Mouse (Mus musculus) kidney, postnatal 0 days (tissue): ENCODE results near the gene Mpv17l2. TPM values are rescaled to one million over a fixed set of nuclear protein-coding genes. Genes with fewer than 3 reads are reported as not detected.

ENCODE experiments used
- ATAC-seq: fragments of 200-750 bp; cut with Nextera tagmentation; replicated peaks from 2 replicates; pipeline ENCODE4 v1.8.0; 2017; ENCODE audit warnings: low read depth, moderate number of reproducible peaks, moderate TSS enrichment, moderate library complexity; ENCODE audit not compliant: low FRiP score
- DNase-seq: peaks from one replicate; pipeline ENCODE4 v3.0.0-alpha.2; 2016; ENCODE audit warnings: low spot score
- H3K27ac ChIP-seq: fragments of 300-500 bp; sonication (generic); 2 replicates; pipeline ENCODE4 v1.5.1; 2014; ENCODE audit warnings: mild to moderate bottlenecking
- H3K27me3 ChIP-seq: fragments of 300-500 bp; sonication (generic); 2 replicates; pipeline ENCODE4 v1.6.1; 2014; ENCODE audit warnings: low read length, mixed read lengths; ENCODE audit not compliant: insufficient read depth
- H3K36me3 ChIP-seq: fragments of 300-500 bp; sonication (generic); 2 replicates; pipeline ENCODE4 v1.6.1; 2014; ENCODE audit warnings: low read length, mixed read lengths; ENCODE audit not compliant: insufficient read depth
- H3K4me1 ChIP-seq: fragments of 300-500 bp; sonication (generic); replicated peaks from 2 replicates; pipeline ENCODE4 v1.6.1; 2014; ENCODE audit warnings: antibody characterized with exemption, low read length, mixed read lengths; ENCODE audit not compliant: insufficient read depth
- H3K4me2 ChIP-seq: fragments of 300-500 bp; sonication (generic); 2 replicates; pipeline ENCODE4 v1.6.1; 2014; ENCODE audit warnings: mild to moderate bottlenecking, low read length, moderate library complexity, mixed read lengths
- H3K4me3 ChIP-seq: fragments of 300-500 bp; sonication (generic); replicated peaks from 2 replicates; pipeline ENCODE4 v1.5.1; 2014; ENCODE audit warnings: low read depth, low read length
- H3K9ac ChIP-seq: fragments of 300-500 bp; sonication (generic); 2 replicates; pipeline ENCODE4 v1.6.1; 2014; ENCODE audit warnings: low read depth, low read length
- H3K9me3 ChIP-seq: fragments of 300-500 bp; sonication (generic); replicated peaks from 2 replicates; pipeline ENCODE4 v1.6.1; 2016; ENCODE audit warnings: low read length, inconsistent platforms, mixed read lengths
- CTCF ChIP-seq: IDR thresholded peaks from 2 replicates; pipeline ENCODE4 v1.5.1; 2016; ENCODE audit warnings: antibody characterized with exemption, low read depth, mild to moderate bottlenecking, moderate library complexity
- WGBS: fragments of 180-500 bp; shearing (Covaris S2); extraction: QIAGEN DNeasy Blood & Tissue Kit; methylation state at CpG from one replicate; pipeline ENCODE4 v1.1.7; 2014; 5-methylcytosine and 5-hydroxymethylcytosine counted together
- polyA plus RNA-seq: library from polyadenylated mRNA; unstranded; fragments of >200 nt; fragmentation: Nextera tagmentation; extraction: Ambion mirVana; gene quantifications from 2 replicates; pipeline ENCODE4 v1.2.1, GENCODE M21; 2015

The Mpv17l2 gene
- polyA plus RNA-seq, 1 experiment from 2014 or later = 78.2 TPM

GRCm38 (mm10) chr8:70741661-70742060 is 19.1 kb downstream of the Mpv17l2 start:
- H3K36me3 ChIP-seq = no peaks in the 10 kb centered on the region
- H3K4me1 ChIP-seq = 0 out of 2 replicates have a peak, but pooled peaks cover 20% of the 10 kb centered on the region
- no peak for ATAC-seq
- H3K4me2 ChIP-seq = no peak overlapping the region
- no peaks in the 10 kb centered on the region for H3K9me3 ChIP-seq
- H3K9ac ChIP-seq = no peak overlapping the region
- 0 out of 2 replicates have a peak, but pooled peaks cover 6% of the 10 kb centered on the region for H3K27me3 ChIP-seq
- 48% methylated on average over 5 of the region's 5 CpGs for WGBS
- no peak overlapping the region for H3K27ac ChIP-seq
- no peak for TF ChIP-seq CTCF
- DNase-seq = no peak
- H3K4me3 ChIP-seq = no peak overlapping the region

DNA sequence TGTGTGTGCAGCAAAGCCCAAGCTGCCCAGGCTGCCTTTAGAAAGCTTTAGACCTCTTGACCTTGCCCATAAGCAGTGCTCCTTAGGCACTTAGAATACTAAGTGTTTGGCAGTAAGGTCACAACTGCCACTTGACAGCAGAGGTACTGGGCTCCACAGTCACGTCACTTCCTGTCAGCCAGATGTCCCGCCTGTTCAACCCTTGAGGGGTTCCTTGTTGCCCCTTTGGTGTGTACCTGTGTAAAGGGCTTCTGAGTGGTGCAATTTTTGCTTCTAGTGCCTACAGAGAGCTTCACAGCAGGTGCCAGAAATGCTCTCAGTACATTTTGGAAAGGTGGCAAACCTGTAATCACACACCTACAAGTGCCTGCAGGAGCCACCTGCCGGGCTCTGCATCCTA is 22.5 kb downstream of the Mpv17l2 start:
- DNase-seq (no peak), ATAC-seq (no peak)
- H3K9ac ChIP-seq = no peak overlapping the region
- 56% methylated on average over 3 of the region's 3 CpGs for WGBS
- 0 out of 2 replicates have a peak, but pooled peaks cover 6% of the 10 kb centered on the region for H3K4me1 ChIP-seq
- H3K27me3 ChIP-seq = 0 out of 2 replicates have a peak, but pooled peaks cover 3% of the 10 kb centered on the region
- no peak overlapping the region for H3K4me3 ChIP-seq
- no peaks in the 10 kb centered on the region for H3K36me3 ChIP-seq
- no peak overlapping the region for H3K27ac ChIP-seq
- no peak overlapping the region for H3K4me2 ChIP-seq
- no peak for TF ChIP-seq CTCF
- no peaks in the 10 kb centered on the region for H3K9me3 ChIP-seq

DNA sequence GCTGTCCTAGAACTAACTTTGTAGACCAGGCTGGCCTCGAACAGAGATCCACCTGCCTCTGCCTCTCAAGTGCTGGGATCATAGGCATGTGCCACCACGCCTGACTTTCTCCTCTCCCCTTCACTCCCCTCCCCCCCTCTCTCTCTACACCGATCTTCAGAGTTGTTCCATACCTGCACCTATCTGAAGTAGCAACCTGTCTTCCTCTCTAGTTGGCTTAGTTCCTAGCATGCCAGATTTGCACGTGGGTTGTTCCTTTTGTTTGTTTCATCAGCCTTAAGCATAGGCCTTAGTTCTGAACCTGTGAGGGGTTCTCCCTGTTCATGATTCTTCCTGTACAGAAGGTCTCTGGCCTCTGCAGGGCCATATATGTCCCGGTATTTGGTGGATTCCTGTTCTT is 23.0 kb downstream of the Mpv17l2 start:
- no peak for DNase-seq
- H3K27me3 ChIP-seq = 0 out of 2 replicates have a peak, but pooled peaks cover 3% of the 10 kb centered on the region

GRCm38 (mm10) chr8:70730956-70731355 is 29.8 kb downstream of the Mpv17l2 start:
- WGBS = 68% methylated on average over 4 of the region's 4 CpGs
- TF ChIP-seq CTCF = no peak
- no peak for DNase-seq
- no peak overlapping the region for H3K9ac ChIP-seq
- H3K27ac ChIP-seq = no peak overlapping the region
- no peak for ATAC-seq
- no peaks in the 10 kb centered on the region for H3K9me3 ChIP-seq
- no peaks in the 10 kb centered on the region for H3K36me3 ChIP-seq
- peaks cover 6% of the 10 kb centered on the region; the same call in 1 of the 2 replicates for H3K4me1 ChIP-seq
- H3K4me3 ChIP-seq = no peak overlapping the region
- H3K4me2 ChIP-seq = no peak overlapping the region
- H3K27me3 ChIP-seq = peaks cover 3% of the 10 kb centered on the region; the same call in 1 of the 2 replicates

More for the DNA sequence above, 23.0 kb downstream of the Mpv17l2 start:
- Histone ChIP-seq H3K36me3 (no peaks in the 10 kb centered on the region), H3K9me3 (no peaks in the 10 kb centered on the region), H3K27ac (no peak overlapping the region), H3K4me3 (no peak overlapping the region), H3K9ac (no peak overlapping the region), H3K4me1 (0 out of 2 replicates have a peak, but pooled peaks cover 1% of the 10 kb centered on the region), H3K4me2 (no peak overlapping the region)
- no peak for TF ChIP-seq CTCF
- 68% methylated on average over 5 of the region's 5 CpGs for WGBS
- ATAC-seq = no peak

GRCm38 (mm10) chr8:70729808-70730475 is 30.8 kb downstream of the Mpv17l2 start:
- peaks cover 3% of the 10 kb centered on the region; the same call in 1 of the 2 replicates for H3K27me3 ChIP-seq
- WGBS = 4% methylated on average over 34 of the region's 34 CpGs

GRCm38 (mm10) chr8:70726721-70727120 is 34.0 kb downstream of the Mpv17l2 start:
- H3K9ac ChIP-seq = no peak overlapping the region
- H3K27ac ChIP-seq = no peak overlapping the region
- H3K36me3 ChIP-seq = no peaks in the 10 kb centered on the region
- no peak for ATAC-seq
- DNase-seq = no peak
- 38% methylated on average over 11 of the region's 11 CpGs for WGBS
- H3K9me3 ChIP-seq = no peaks in the 10 kb centered on the region
- H3K4me1 ChIP-seq = peaks cover 6% of the 10 kb centered on the region; the same call in 1 of the 2 replicates
- TF ChIP-seq CTCF = no peak
- no peak overlapping the region for H3K4me2 ChIP-seq
- peaks cover 3% of the 10 kb centered on the region; the same call in 1 of the 2 replicates for H3K27me3 ChIP-seq
- H3K4me3 ChIP-seq = no peak overlapping the region

More at GRCm38 (mm10) chr8:70729808-70730475, 30.8 kb downstream of the Mpv17l2 start:
- H3K36me3 ChIP-seq = no peaks in the 10 kb centered on the region
- peaks cover 6% of the 10 kb centered on the region; the same call in 1 of the 2 replicates for H3K4me1 ChIP-seq
- ATAC-seq (peak; percentile 50; the same call in 1 of the 2 replicates), DNase-seq (peak; percentile 17)
- H3K4me2 ChIP-seq = peak overlapping the region; percentile 53
- no peaks in the 10 kb centered on the region for H3K9me3 ChIP-seq
- peak; percentile 52 for TF ChIP-seq CTCF
- peak overlapping the region; percentile 31 for H3K4me3 ChIP-seq
- H3K27ac ChIP-seq = no peak overlapping the region
- peak overlapping the region; percentile 49; the same call in 1 of the 2 replicates for H3K9ac ChIP-seq
